Mouse (Mus musculus) neural tube, embryonic 11.5 days (tissue): ENCODE measurements at regions not wholly inside any gene's neighbourhood (a gene's known extent, or its start where the extent isn't known, plus 50 kb on each side); places are given as distances from the start of the nearest gene placed in this dataset.

Experiments
- ATAC-seq: fragments of 200-750 bp; cut with Nextera tagmentation; 2 replicates; pipeline ENCODE4 v1.8.0; 2017; ENCODE audit warnings: moderate number of reproducible peaks, mild to moderate bottlenecking, moderate TSS enrichment, moderate library complexity; ENCODE audit not compliant: insufficient read depth, low FRiP score, low TSS enrichment
- DNase-seq: peaks from one replicate; pipeline ENCODE4 v3.0.0-alpha.2; 2015; ENCODE audit warnings: low spot score
- H3K27ac ChIP-seq: fragments of 300-500 bp; sonication (generic); 2 replicates; pipeline ENCODE4 v1.5.1; 2014; ENCODE audit warnings: low read depth, mild to moderate bottlenecking, low read length
- H3K27me3 ChIP-seq: fragments of 300-500 bp; sonication (generic); 2 replicates; pipeline ENCODE4 v1.6.1; 2014; ENCODE audit warnings: mild to moderate bottlenecking, low read length, mixed read lengths; ENCODE audit not compliant: control insufficient read depth, insufficient read depth
- H3K36me3 ChIP-seq: fragments of 300-500 bp; sonication (generic); 2 replicates; pipeline ENCODE4 v1.6.1; 2014; ENCODE audit warnings: mild to moderate bottlenecking, low read length, moderate library complexity, mixed read lengths; ENCODE audit not compliant: control insufficient read depth, insufficient read depth
- H3K4me1 ChIP-seq: fragments of 300-500 bp; sonication (generic); 2 replicates; pipeline ENCODE4 v1.6.1; 2014; ENCODE audit warnings: low read length, mixed read lengths; ENCODE audit not compliant: control insufficient read depth, insufficient read depth
- H3K4me2 ChIP-seq: fragments of 300-500 bp; sonication (generic); 2 replicates; pipeline ENCODE4 v1.6.1; 2014; ENCODE audit warnings: low read depth, mild to moderate bottlenecking, moderate library complexity
- H3K4me3 ChIP-seq: fragments of 300-500 bp; sonication (generic); 2 replicates; pipeline ENCODE4 v1.5.1; 2014; ENCODE audit warnings: low read depth, low read length
- H3K9ac ChIP-seq: fragments of 300-500 bp; sonication (generic); 2 replicates; pipeline ENCODE4 v1.6.1; 2014; ENCODE audit warnings: mild to moderate bottlenecking, low read length
- H3K9me3 ChIP-seq: fragments of 300-500 bp; sonication (generic); 2 replicates; pipeline ENCODE4 v1.6.1; 2016; ENCODE audit warnings: low read length; ENCODE audit not compliant: control insufficient read depth
- WGBS: fragments of 180-500 bp; shearing (Covaris S2); extraction: QIAGEN DNeasy Blood & Tissue Kit; methylation state at CpG from one replicate; pipeline ENCODE4 v1.1.7; 2014; 5-methylcytosine and 5-hydroxymethylcytosine counted together

DNA sequence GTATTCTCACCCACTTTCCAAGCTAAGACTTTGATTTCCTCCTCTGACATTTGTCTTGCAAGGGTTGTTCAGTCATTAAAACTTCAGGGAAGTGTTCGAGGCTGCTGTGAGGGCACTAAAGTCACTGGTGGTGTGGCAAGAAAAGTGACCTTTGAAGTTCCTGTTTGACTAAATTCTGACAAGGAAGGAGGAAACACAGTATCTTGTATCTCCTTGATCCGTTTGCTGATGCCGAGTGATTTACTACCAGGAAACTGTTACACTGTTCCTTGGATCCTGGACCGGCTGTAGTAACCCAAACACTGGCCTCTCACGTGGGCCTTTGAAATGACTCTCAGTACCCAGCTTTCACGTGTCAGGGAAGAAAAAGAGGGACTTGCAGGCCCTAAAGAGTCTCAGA lies 53.5 kb upstream of the Ralgapa2 start:
- no peaks in the 10 kb centered on the region for H3K4me1 ChIP-seq
- ATAC-seq (no peak), DNase-seq (no peak)
- H3K27me3 ChIP-seq, result no peaks in the 10 kb centered on the region
- H3K36me3 ChIP-seq, result no peaks in the 10 kb centered on the region
- 57% methylated on average over 6 of the region's 6 CpGs for WGBS
- no peaks in the 10 kb centered on the region for H3K9me3 ChIP-seq
- H3K9ac ChIP-seq, result no peak overlapping the region
- H3K4me2 ChIP-seq, result no peak overlapping the region
- no peak overlapping the region for H3K27ac ChIP-seq
- H3K4me3 ChIP-seq, result no peak overlapping the region

DNA sequence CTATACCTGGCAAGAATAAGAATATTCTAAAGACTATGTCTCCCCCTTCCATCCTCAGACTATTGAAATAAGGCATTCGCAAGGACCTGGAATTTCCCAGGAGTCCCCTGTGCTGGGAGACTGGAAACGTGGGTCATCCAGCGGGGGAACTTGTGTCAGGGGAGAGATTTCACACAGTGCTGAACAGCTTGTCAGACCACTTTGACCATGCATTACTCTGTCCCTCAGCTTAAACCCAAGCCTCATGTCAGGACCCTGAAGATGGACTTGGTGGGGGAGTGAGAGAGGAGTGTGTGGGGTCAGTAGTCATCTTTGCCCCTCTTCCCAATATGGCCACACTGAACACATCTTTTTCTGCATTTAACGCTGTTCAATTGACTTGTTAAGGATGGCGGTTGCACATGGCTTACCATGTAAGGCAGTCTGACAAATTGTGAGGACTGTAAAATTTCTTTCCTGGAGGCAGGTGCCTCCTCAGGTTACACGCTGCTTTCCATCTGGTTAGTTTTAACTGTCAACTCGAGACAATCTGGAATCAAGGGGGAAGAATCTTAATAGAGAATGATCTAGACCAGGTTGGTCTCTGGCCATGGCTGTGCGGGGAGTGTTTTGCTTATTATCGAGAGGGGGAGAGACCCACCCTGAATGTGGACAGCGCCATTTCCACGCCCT lies 56.2 kb upstream of the Ralgapa2 start:
- no peaks in the 10 kb centered on the region for H3K4me1 ChIP-seq
- H3K9me3 ChIP-seq, result no peaks in the 10 kb centered on the region
- no peak overlapping the region for H3K9ac ChIP-seq
- 81% methylated on average over 11 of the region's 11 CpGs for WGBS
- no peak overlapping the region for H3K4me3 ChIP-seq
- H3K27me3 ChIP-seq, result no peaks in the 10 kb centered on the region
- H3K27ac ChIP-seq, result no peak overlapping the region
- no peak overlapping the region for H3K4me2 ChIP-seq
- DNase-seq (no peak), ATAC-seq (no peak)
- no peaks in the 10 kb centered on the region for H3K36me3 ChIP-seq

DNA sequence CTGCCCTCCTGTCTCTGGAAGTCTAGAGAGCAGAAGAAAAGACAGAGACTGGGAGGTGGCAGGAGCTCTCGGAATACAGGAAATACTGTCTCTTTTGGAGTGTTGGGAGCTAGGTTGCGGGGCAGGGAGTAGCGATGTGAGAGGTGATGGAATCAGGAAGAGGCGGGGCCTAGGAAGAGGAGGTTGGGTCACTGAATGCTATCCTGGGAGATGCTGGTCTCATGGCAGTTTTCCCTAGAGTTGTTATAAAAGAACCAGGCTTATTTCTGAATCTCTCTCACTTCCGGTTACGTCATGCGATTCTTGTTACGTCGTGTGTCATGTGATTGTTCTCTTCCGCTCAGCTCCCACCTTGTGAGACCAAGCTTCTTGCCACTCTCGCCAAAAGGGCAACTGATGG lies 58.9 kb upstream of the Ralgapa2 start:
- no peak for DNase-seq

DNA sequence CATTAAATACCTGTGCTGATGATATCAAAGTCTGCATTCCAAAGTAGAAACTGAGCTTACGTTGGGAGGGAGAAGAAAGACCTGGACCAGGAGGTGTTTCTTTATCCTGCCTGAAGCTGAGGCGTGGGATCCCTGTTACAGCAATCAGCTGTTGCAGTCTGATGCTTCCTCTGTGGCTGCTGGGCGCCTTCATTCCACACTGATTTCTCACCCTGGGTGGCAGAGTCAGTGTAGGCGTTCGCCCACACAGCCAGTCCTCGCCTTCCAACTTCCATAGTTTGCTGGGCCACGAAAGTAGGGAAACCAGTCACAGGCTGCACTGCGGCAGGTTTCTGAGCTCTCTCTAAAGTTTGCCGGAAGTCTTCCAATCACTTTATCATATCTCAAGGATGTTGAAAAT lies 59.7 kb upstream of the Ralgapa2 start:
- Histone ChIP-seq H3K4me2 (no peak overlapping the region), H3K9me3 (no peaks in the 10 kb centered on the region), H3K9ac (no peak overlapping the region), H3K36me3 (no peaks in the 10 kb centered on the region), H3K27ac (no peak overlapping the region), H3K4me1 (no peaks in the 10 kb centered on the region), H3K27me3 (no peaks in the 10 kb centered on the region), H3K4me3 (no peak overlapping the region)
- DNase-seq (no peak), ATAC-seq (no peak)
- WGBS, result 88% methylated on average over 9 of the region's 9 CpGs

More for the DNA sequence above, 58.9 kb upstream of the Ralgapa2 start:
- Histone ChIP-seq H3K27ac (no peak overlapping the region), H3K36me3 (no peaks in the 10 kb centered on the region), H3K4me3 (no peak overlapping the region), H3K27me3 (no peaks in the 10 kb centered on the region), H3K4me2 (no peak overlapping the region), H3K9ac (no peak overlapping the region), H3K9me3 (no peaks in the 10 kb centered on the region), H3K4me1 (no peaks in the 10 kb centered on the region)
- no peak for ATAC-seq
- 95% methylated on average over 11 of the region's 11 CpGs for WGBS

GRCm38 (mm10) chr2:146575610-146576297 lies 63.6 kb upstream of the Ralgapa2 start:
- no peaks in the 10 kb centered on the region for H3K36me3 ChIP-seq
- no peaks in the 10 kb centered on the region for H3K9me3 ChIP-seq
- H3K4me2 ChIP-seq, result no peak overlapping the region
- ATAC-seq (no peak), DNase-seq (no peak)
- no peaks in the 10 kb centered on the region for H3K4me1 ChIP-seq
- H3K4me3 ChIP-seq, result no peak overlapping the region
- no peak overlapping the region for H3K9ac ChIP-seq
- no peaks in the 10 kb centered on the region for H3K27me3 ChIP-seq
- no peak overlapping the region for H3K27ac ChIP-seq
- WGBS, result 80% methylated on average over 3 of the region's 3 CpGs

DNA sequence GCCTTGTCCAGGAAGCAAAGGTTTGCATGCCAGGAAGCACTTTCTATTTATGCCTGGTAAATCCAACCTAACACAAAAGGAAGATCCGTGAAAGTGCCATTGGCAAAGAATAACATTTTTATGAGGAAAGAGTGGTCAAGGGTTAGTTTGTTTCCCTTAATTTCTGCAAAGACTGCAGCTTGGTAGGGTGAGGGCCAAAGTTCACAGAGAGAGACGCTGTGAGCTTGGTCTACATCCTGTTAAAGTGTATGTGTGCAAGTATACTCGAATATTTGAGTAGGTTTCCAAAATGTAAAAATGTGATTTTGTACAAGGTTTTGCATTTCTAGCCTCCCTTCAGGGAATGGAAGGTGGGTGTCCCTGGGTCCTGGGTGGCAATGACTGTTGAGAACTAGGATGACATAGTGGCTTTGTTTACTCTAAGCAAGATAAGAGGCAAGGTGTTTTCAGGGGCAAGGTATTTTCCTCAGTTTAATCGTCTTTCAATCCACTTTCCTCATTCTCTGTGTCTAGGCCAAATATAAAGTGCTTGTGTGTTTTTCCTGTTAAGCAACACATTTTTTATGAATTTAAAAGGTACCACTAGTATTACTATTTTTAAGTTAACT lies 64.3 kb upstream of the Ralgapa2 start:
- Histone ChIP-seq H3K27ac (no peak overlapping the region), H3K27me3 (no peaks in the 10 kb centered on the region), H3K4me1 (no peaks in the 10 kb centered on the region), H3K4me3 (no peak overlapping the region), H3K9me3 (no peaks in the 10 kb centered on the region), H3K4me2 (no peak overlapping the region), H3K9ac (no peak overlapping the region), H3K36me3 (no peaks in the 10 kb centered on the region)
- ATAC-seq, result no peak
- no peak for DNase-seq
- 67% methylated on average over 4 of the region's 4 CpGs for WGBS

DNA sequence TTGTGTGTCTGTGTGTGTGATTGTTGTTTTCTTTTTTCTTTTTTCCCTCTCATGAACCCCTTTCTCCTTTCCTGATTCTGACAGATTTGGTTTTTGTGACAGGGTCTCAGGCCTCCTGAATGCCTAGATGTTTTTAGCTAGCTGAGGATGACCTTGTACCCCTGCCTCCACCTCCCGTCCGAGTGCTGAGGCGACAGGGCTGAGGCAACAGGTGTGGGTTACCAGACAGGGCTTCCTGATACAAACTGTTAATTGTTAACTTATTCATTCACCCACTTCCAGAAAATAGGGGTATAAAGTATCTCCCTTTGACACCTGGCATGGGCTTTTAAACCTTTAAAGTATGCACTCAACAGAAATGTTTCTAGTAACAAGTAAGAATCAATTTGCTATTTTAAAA lies 65.0 kb upstream of the Ralgapa2 start:
- 80% methylated on average over 3 of the region's 3 CpGs for WGBS
- H3K4me1 ChIP-seq, result no peaks in the 10 kb centered on the region

DNA sequence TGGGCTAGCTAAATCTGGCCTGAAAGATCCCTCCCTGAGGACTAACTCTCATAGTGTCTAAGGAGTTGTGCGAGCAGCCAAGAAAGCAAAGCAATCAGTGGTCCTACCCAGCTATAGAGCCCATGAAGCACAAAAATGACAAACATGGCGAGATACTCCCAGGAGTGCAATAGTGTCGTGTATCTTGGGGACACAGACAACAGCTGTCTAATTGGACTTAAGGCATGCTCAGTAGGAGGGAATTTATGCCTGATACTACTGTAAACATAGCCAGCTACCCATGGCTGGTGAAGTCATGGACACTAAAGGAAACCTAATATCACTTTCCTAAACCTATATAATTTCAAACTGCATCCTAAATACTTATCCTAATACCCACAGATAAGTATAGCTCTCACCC lies 69.1 kb upstream of the Ralgapa2 start:
- Histone ChIP-seq H3K9me3 (no peaks in the 10 kb centered on the region), H3K27me3 (no peaks in the 10 kb centered on the region), H3K4me2 (no peak overlapping the region), H3K27ac (no peak overlapping the region), H3K9ac (no peak overlapping the region), H3K4me1 (no peaks in the 10 kb centered on the region), H3K4me3 (no peak overlapping the region), H3K36me3 (no peaks in the 10 kb centered on the region)
- WGBS, result 89% methylated on average over 3 of the region's 3 CpGs
- DNase-seq, result no peak
- no peak for ATAC-seq

More for the DNA sequence above, 65.0 kb upstream of the Ralgapa2 start:
- Histone ChIP-seq H3K36me3 (no peaks in the 10 kb centered on the region), H3K9ac (no peak overlapping the region), H3K27me3 (no peaks in the 10 kb centered on the region), H3K27ac (no peak overlapping the region), H3K4me2 (no peak overlapping the region), H3K9me3 (no peaks in the 10 kb centered on the region), H3K4me3 (no peak overlapping the region)
- no peak for DNase-seq
- ATAC-seq, result no peak
